Mouse (Mus musculus) limb, embryonic 11.5 days (tissue): Measurements from ENCODE around the gene Defb45. TPM values are rescaled to one million over a fixed set of nuclear protein-coding genes. Genes with fewer than 3 reads are reported as not detected.

Experiments
- ATAC-seq: fragments of 200-750 bp; cut with Nextera tagmentation; 2 replicates; pipeline ENCODE4 v1.8.0; 2017; ENCODE audit warnings: low read depth; ENCODE audit not compliant: insufficient number of reproducible peaks, low FRiP score, low TSS enrichment
- DNase-seq: peaks from one replicate; pipeline ENCODE4 v3.0.0-alpha.2; 2015; ENCODE audit warnings: low spot score
- H3K27ac ChIP-seq: fragments of 300-500 bp; sonication (generic); replicated peaks from 2 replicates; pipeline ENCODE4 v1.5.1; 2014; ENCODE audit warnings: low read depth, mild to moderate bottlenecking, low read length
- H3K27me3 ChIP-seq: fragments of 300-500 bp; sonication (generic); 2 replicates; pipeline ENCODE4 v1.6.1; 2014; ENCODE audit warnings: mild to moderate bottlenecking, low read length, mixed read lengths; ENCODE audit not compliant: control insufficient read depth, insufficient read depth
- H3K36me3 ChIP-seq: fragments of 300-500 bp; sonication (generic); 2 replicates; pipeline ENCODE4 v1.6.1; 2014; ENCODE audit warnings: mild to moderate bottlenecking, low read length, moderate library complexity, mixed read lengths; ENCODE audit not compliant: control insufficient read depth, insufficient read depth
- H3K4me1 ChIP-seq: fragments of 300-500 bp; sonication (generic); 2 replicates; pipeline ENCODE4 v1.6.1; 2014; ENCODE audit warnings: low read length, mixed read lengths; ENCODE audit not compliant: control insufficient read depth, insufficient read depth
- H3K4me2 ChIP-seq: fragments of 300-500 bp; sonication (generic); 2 replicates; pipeline ENCODE4 v1.6.1; 2014; ENCODE audit warnings: low read depth, mild to moderate bottlenecking, moderate library complexity; ENCODE audit not compliant: severe bottlenecking
- H3K4me3 ChIP-seq: fragments of 300-500 bp; sonication (generic); 2 replicates; pipeline ENCODE4 v1.5.1; 2014; ENCODE audit warnings: low read depth, low read length
- H3K9ac ChIP-seq: fragments of 300-500 bp; sonication (generic); 2 replicates; pipeline ENCODE4 v1.6.1; 2014; ENCODE audit warnings: mild to moderate bottlenecking, low read length
- H3K9me3 ChIP-seq: fragments of 300-500 bp; sonication (generic); 2 replicates; pipeline ENCODE4 v1.6.1; 2016; ENCODE audit warnings: low read length; ENCODE audit not compliant: control insufficient read depth
- WGBS: fragments of 180-500 bp; shearing (Covaris S2); extraction: QIAGEN DNeasy Blood & Tissue Kit; methylation state at CpG from one replicate; pipeline ENCODE4 v1.1.7; 2014; 5-methylcytosine and 5-hydroxymethylcytosine counted together
- polyA plus RNA-seq: library from polyadenylated mRNA; unstranded; fragments of >200 nt; fragmentation: Nextera tagmentation; extraction: Ambion mirVana; gene quantifications from 2 replicates; pipeline ENCODE4 v1.2.1, GENCODE M21; 2014

Defb45 gene
- polyA plus RNA-seq, 1 experiment from 2014 or later, result not detected

DNA sequence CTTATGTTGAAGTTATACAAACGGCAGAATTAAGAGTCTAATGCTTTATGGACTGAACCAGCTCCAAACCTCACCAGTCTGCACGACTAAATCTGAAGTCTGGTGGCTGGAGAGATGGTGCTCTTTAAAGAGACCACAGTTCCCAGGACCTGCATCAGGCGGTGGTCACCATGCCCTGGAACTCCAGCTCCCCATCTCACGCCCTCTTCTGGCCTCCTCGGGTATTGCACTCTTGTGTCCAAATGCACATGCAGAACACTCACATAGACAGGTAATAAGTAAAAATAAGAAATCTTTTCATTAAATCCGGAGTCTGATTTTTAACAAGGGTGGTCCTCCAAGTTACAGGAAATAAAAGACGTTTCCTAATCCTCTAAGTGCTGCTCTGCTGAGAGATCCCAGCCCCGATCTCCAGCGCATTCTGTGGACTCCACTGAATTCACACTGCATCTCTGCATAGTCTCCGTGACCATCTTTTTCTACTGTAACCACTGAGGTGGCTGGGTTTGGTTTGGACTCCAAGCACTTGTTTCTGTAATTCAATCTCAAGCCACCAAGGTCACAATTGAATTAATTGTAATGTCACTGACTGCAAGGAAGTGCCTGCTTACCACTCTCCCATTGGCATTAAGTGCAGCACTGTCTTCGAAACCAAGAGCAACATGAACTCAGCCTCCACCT lies 26.9 kb downstream of the Defb45 start, which contains the start of gene Defb21:
TSS of gene Defb21 (plus strand) at position 631 of the 681 bp plus-strand sequence.
- Histone ChIP-seq H3K4me1 (no peaks in the 10 kb centered on the region), H3K36me3 (no peaks in the 10 kb centered on the region), H3K4me3 (no peak within 1 kb of the TSS), H3K9me3 (no peaks in the 10 kb centered on the region), H3K27ac (no peak within 1 kb of the TSS), H3K9ac (no peak within 1 kb of the TSS), H3K4me2 (no peak within 1 kb of the TSS), H3K27me3 (no peaks in the 10 kb centered on the region)
- ATAC-seq (no peak), DNase-seq (peak; percentile 40)
- 62% methylated on average over 11 of the region's 11 CpGs for WGBS

- DNase-seq, result no peak
- Histone ChIP-seq H3K27me3 (no peaks in the 10 kb centered on the region), H3K9ac (no peak overlapping the region), H3K9me3 (no peaks in the 10 kb centered on the region), H3K36me3 (no peaks in the 10 kb centered on the region), H3K4me3 (no peak overlapping the region), H3K4me2 (no peak overlapping the region), H3K27ac (no peak overlapping the region), H3K4me1 (no peaks in the 10 kb centered on the region)
- 87% methylated on average over 6 of the region's 6 CpGs for WGBS
- no peak for ATAC-seq
Observed at GRCm38 (mm10) chr2:152570313-152570712, 28.9 kb downstream of the Defb45 start.

- H3K9ac ChIP-seq, result no peak overlapping the region
- H3K27ac ChIP-seq, result no peak overlapping the region
- H3K36me3 ChIP-seq, result no peaks in the 10 kb centered on the region
- 80% methylated on average over 4 of the region's 4 CpGs for WGBS
- no peak for ATAC-seq
- no peaks in the 10 kb centered on the region for H3K9me3 ChIP-seq
- DNase-seq, result no peak
- H3K4me3 ChIP-seq, result no peak overlapping the region
- no peak overlapping the region for H3K4me2 ChIP-seq
- no peaks in the 10 kb centered on the region for H3K4me1 ChIP-seq
- H3K27me3 ChIP-seq, result no peaks in the 10 kb centered on the region
Observed at GRCm38 (mm10) chr2:152569881-152570280, 29.3 kb downstream of the Defb45 start.

DNA sequence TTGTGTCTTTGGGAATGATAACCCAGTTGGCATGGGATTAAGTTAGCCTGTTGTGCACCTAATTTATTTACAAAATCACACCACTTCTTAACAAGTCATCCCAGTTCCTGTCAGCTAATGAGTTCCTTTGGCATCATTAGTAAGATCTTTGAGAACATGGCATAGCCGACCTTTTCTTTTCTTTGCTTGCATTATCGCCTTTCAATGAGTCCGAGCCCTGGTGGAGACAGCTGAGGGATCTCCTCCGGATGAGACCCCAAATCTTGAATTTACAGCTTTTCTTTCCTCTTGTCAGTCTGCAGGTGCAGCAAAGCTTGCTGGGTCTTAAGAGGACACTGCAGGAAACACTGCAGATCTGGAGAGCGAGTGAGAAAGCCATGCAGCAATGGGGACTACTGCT lies 30.2 kb downstream of the Defb45 start, which contains the start of gene Gm17416:
TSS of gene Gm17416 (plus strand) at position 301 of the 400 bp plus-strand sequence.
- Histone ChIP-seq H3K27ac (no peak within 1 kb of the TSS), H3K9ac (no peak within 1 kb of the TSS), H3K4me3 (no peak within 1 kb of the TSS), H3K36me3 (no peaks in the 10 kb centered on the region), H3K9me3 (no peaks in the 10 kb centered on the region), H3K4me1 (no peaks in the 10 kb centered on the region), H3K4me2 (no peak within 1 kb of the TSS), H3K27me3 (no peaks in the 10 kb centered on the region)
- 90% methylated on average over 5 of the region's 5 CpGs for WGBS
- DNase-seq (no peak), ATAC-seq (no peak)

DNA sequence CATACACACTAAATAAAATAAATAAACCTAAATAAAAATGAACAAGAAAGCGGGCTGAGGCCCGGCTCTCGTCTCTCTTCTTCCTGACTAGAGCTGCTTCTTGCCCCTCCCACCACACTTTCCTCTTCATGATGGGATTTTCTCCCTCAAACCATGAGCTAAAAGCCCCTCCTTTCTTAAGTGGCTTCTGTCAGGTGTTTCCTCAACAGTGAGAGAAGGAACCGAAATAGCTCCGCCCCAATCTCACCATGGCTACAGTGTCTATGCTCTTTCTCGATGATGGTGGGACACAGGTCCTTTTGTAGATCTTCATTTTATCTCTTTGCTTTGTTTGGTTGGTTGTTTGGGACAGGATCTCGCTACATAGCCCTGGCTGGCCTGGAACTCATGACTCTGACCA lies 42.5 kb downstream of the Defb45 start:
- DNase-seq, result no peak
- H3K27ac ChIP-seq, result no peak overlapping the region
- H3K27me3 ChIP-seq, result no peaks in the 10 kb centered on the region
- ATAC-seq, result no peak
- no peaks in the 10 kb centered on the region for H3K9me3 ChIP-seq
- H3K9ac ChIP-seq, result no peak overlapping the region
- 91% methylated on average over 7 of the region's 7 CpGs for WGBS
- H3K4me2 ChIP-seq, result no peak overlapping the region
- no peaks in the 10 kb centered on the region for H3K4me1 ChIP-seq
- no peak overlapping the region for H3K4me3 ChIP-seq
- no peaks in the 10 kb centered on the region for H3K36me3 ChIP-seq

DNA sequence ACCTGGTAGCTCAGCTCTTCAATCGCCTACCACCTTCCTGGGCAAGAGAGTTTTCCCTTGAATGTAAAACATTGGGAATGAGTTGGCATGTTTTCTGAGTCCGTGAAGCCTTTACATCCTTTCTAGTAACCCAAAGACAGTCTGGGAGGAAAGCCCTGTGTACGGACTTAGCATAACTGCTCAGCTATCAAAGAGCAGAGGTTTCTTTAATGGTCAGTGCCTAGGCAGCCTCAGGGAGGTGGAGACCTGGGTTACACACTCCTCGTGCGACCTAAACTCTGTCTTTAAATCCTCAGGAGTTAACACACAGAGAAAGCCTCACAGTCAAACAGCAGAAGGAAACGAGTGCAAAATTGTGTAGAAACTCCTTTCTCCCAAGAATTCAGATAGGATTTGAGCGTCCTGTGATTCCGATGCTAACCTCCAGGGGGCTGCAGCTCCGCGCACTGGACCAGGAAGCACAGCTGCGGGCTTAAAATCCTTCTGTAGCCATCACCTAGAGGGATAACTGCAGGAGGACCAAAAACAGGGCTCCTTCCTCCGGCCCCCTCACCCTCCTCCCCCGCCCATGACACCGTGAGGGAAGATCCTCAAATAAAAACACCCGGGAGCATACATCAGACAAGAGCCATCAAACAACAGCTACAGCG lies 45.3 kb downstream of the Defb45 start:
- H3K9ac ChIP-seq, result no peak overlapping the region
- H3K27ac ChIP-seq, result no peak overlapping the region
- H3K4me1 ChIP-seq, result no peaks in the 10 kb centered on the region
- DNase-seq, result peak; percentile 83
- no peaks in the 10 kb centered on the region for H3K36me3 ChIP-seq
- H3K9me3 ChIP-seq, result no peaks in the 10 kb centered on the region
- peak overlapping the region; percentile 29; the same call in 1 of the 2 replicates for H3K4me2 ChIP-seq
- H3K4me3 ChIP-seq, result no peak overlapping the region
- no peaks in the 10 kb centered on the region for H3K27me3 ChIP-seq
- WGBS, result 14% methylated on average over 16 of the region's 16 CpGs
- ATAC-seq, result no peak

- ATAC-seq, result no peak
- no peaks in the 10 kb centered on the region for H3K9me3 ChIP-seq
- no peaks in the 10 kb centered on the region for H3K27me3 ChIP-seq
- no peak overlapping the region for H3K4me3 ChIP-seq
- no peak overlapping the region for H3K4me2 ChIP-seq
- no peaks in the 10 kb centered on the region for H3K4me1 ChIP-seq
- WGBS, result 82% methylated on average over 5 of the region's 5 CpGs
- no peak overlapping the region for H3K9ac ChIP-seq
- DNase-seq, result no peak
- H3K27ac ChIP-seq, result no peak overlapping the region
- no peaks in the 10 kb centered on the region for H3K36me3 ChIP-seq
Observed at GRCm38 (mm10) chr2:152548124-152548523, 51.1 kb downstream of the Defb45 start.

DNA sequence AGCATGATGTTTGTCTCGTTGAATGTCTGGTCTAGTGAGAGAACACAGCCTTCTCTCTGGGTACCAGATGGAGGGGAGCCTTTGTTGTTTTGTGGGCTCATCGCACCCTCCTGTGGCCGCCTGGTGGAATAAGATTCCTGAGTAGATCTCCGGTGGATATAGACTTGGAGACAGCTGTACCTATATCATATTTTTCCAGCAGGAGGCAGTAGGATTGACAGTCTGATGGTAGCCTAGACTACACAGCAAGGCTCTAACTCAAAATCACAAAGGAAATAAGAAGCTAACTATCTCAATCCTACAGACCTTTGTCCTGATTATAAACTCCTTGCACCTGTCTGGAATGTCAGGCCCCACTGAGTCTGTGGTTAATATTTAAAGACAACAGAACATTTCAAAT lies 54.5 kb downstream of the Defb45 start:
- Histone ChIP-seq H3K4me3 (no peak overlapping the region), H3K27ac (no peak overlapping the region), H3K4me2 (no peak overlapping the region), H3K9ac (no peak overlapping the region), H3K36me3 (no peaks in the 10 kb centered on the region), H3K9me3 (no peaks in the 10 kb centered on the region), H3K27me3 (no peaks in the 10 kb centered on the region), H3K4me1 (no peaks in the 10 kb centered on the region)
- DNase-seq (peak; percentile 48), ATAC-seq (no peak)
- 20% methylated on average over 4 of the region's 4 CpGs for WGBS
